Mouse (Mus musculus): Measurements from ENCODE around the gene Pard6a. TPM values are rescaled to one million over a fixed set of nuclear protein-coding genes. Genes with fewer than 3 reads are reported as not detected.

Gene Pard6a
- polyA plus RNA-seq, 1 experiment from 2014 or later = 45.4 TPM

DNA sequence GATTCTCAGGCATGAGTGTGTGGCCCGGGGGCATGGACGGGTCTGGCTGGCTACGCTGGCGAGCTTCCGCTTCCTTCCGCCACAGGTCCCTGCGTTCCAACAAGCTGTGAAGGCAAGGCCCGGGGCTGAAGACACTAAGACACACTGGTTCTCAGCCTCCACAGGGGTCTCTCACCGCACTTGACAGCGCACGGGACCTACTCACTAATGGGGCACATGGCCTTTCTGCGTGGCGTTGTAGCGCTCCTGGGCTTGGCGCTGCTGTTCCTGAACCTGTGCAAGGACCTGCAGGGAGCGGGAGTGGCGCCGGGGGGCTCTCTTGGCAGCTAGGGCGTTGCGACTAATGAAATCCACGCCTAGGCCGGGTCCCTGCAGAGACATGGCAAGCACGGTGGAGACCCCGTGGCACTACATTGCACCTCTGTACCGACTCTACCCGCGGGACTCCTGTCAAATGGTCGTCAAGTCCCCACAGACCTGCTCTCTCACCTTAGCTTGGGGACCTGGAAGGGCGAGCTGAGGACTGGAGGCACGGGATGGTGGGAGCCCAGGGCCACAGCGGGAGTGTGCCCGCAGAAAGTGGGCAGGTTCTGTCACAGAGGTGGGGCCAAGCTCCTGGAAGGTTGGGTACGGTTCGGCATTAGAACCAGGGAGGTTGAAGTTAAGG, 3.3 kb downstream of the Pard6a start:
- Histone ChIP-seq H3K4me1 (replicated peaks) (peaks cover 48% of the 10 kb centered on the region), H3K27ac (no peak overlapping the region), H3K9ac (no peak overlapping the region), H3K4me2 (no peak overlapping the region), H3K4me3 (no peak overlapping the region), H3K9me3 (no peaks in the 10 kb centered on the region), H3K36me3 (peaks cover 21% of the 10 kb centered on the region), H3K27me3 (no peaks in the 10 kb centered on the region)
- no peak for ATAC-seq (ENCODE audit: low FRiP score)
- 92% methylated on average over 34 of the region's 34 CpGs for WGBS

GRCm38 (mm10) chr8:105704955-105705354, 4.0 kb downstream of the Pard6a start:
- Histone ChIP-seq H3K9ac (no peak overlapping the region), H3K27ac (no peak overlapping the region), H3K4me3 (no peak overlapping the region), H3K9me3 (no peaks in the 10 kb centered on the region), H3K27me3 (no peaks in the 10 kb centered on the region), H3K4me2 (no peak overlapping the region), H3K4me1 (replicated peaks) (peaks cover 41% of the 10 kb centered on the region), H3K36me3 (peaks cover 21% of the 10 kb centered on the region)
- no peak for ATAC-seq (ENCODE audit: low FRiP score)
- WGBS = 91% methylated on average over 6 of the region's 6 CpGs

DNA sequence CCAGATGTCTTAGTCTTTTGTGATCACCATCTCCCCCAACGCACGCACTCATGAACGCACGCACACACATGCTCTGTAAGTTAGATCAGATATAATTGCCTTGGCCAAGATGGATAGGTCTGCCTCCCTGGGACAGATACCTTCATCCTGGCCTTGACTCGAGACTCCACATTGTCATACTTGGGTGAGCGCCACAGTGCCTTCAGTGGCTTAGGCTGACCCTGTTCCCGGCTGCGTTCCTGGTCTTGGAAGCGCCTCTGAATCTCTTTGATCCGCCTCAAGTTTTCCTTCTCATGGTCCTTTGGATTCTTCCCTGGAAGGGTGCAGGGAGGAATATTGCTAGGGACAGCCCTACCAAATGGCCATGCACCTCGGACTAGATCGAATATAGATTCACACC, 5.5 kb downstream of the Pard6a start:
- peak overlapping the region; percentile 3; the same call in 1 of the 2 replicates for H3K9ac ChIP-seq
- H3K4me1 ChIP-seq (replicated peaks) = peaks cover 35% of the 10 kb centered on the region
- no peaks in the 10 kb centered on the region for H3K27me3 ChIP-seq
- peaks cover 21% of the 10 kb centered on the region for H3K36me3 ChIP-seq
- no peak for ATAC-seq (ENCODE audit: low FRiP score)
- H3K4me3 ChIP-seq = 0 out of 2 replicates have a peak overlapping the region, but pooled peaks have one; percentile 63
- H3K27ac ChIP-seq = no peak overlapping the region
- whole genome bisulfite sequencing = 81% methylated on average over 12 of the region's 12 CpGs
- H3K9me3 ChIP-seq = no peaks in the 10 kb centered on the region
- H3K4me2 ChIP-seq = peak overlapping the region; percentile 95

DNA sequence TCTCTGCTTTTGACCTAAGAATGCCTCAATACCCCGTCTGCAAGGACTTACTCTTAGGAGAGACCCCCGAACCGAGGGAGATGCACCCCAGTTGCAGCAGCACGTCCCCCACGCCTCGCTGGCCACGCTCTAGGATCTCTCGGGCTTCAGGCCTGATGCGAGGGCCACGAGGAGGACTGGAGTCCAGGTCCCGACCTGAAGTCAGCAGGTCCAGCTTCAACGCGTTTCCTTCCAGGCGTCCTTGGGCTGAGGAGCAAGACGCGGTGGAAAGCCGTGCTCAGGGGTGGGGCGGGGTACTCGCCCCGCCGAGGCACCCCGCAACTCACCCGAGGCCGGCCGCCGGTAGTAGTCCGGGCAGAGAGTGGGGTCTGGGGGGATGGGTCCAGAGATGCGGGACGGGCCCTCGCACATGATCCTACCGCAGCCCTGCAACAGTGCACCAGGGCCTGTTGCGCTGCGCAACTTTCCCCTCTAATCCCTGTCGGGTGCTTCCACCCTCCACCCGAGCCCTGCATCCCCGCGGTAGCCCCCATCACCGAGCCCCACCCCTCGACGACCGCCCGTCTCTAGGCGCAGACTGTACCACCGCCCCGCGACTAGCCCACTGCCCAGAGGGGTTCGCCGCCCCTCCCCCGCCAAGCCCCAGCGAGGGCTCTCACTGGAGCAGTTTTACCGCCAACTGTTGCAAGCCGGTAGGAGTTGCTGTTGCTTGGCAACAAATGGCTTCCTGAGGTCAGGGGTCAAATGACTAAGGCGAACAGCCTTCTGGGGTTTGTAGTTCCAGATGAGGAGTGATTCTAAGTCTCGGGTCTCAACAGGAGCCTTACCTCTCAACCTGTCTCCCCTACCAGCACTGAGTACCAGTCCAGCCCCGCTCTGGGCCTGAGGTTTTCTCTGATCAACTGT, 6.8 kb downstream of the Pard6a start, which contains the start of the genes 4933405L10Rik and Enkd1:
Gene 4933405L10Rik, plus strand, starts transcription at position 158 of the 906 bp plus-strand sequence.
Gene Enkd1, minus strand, starts transcription at position 713 of the 906 bp plus-strand sequence.
- peaks cover 23% of the 10 kb centered on the region for H3K4me1 ChIP-seq (replicated peaks)
- H3K4me2 ChIP-seq = peak within 1 kb of the TSS; percentile 95
- no peak within 1 kb of the TSS for H3K27ac ChIP-seq
- H3K9ac ChIP-seq = peak within 1 kb of the TSS; percentile 75
- H3K9me3 ChIP-seq = no peaks in the 10 kb centered on the region
- H3K27me3 ChIP-seq = no peaks in the 10 kb centered on the region
- peak within 1 kb of the TSS; percentile 63 for H3K4me3 ChIP-seq
- peaks cover 19% of the 10 kb centered on the region for H3K36me3 ChIP-seq
- ATAC-seq (ENCODE audit: low FRiP score) = peak; percentile 78
- WGBS = under 1% methylated on average over 55 of the region's 55 CpGs

GRCm38 (mm10) chr8:105708675-105709074, 7.7 kb downstream of the Pard6a start:
- H3K36me3 ChIP-seq = peaks cover 9% of the 10 kb centered on the region
- H3K4me1 ChIP-seq (replicated peaks) = peaks cover 23% of the 10 kb centered on the region
- no peak overlapping the region for H3K4me2 ChIP-seq
- WGBS = 96% methylated on average over 8 of the region's 8 CpGs
- ATAC-seq (ENCODE audit: low FRiP score) = no peak
- H3K4me3 ChIP-seq = no peak overlapping the region
- H3K27me3 ChIP-seq = no peaks in the 10 kb centered on the region
- H3K9me3 ChIP-seq = no peaks in the 10 kb centered on the region
- no peak overlapping the region for H3K27ac ChIP-seq
- H3K9ac ChIP-seq = no peak overlapping the region

DNA sequence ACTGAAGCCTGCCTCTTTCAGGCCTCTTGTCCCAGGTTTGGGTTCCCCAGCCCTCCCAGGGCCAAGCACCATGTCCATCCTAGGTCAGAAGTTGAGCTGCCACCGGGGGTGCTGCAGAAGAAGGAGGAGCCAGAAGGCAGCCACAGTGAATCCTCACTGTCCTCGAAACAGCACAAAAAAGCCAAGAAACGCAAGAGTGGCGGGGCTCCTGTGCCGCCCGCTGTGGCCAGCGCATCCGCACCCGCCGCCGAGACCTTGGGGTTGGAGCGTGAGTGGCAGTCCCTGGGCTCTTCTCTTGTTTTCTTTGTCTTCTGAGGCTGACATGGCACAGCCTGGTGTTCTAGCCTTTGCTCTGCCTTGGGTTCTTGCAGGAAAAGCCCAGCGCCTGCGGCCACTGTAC, 8.4 kb downstream of the Pard6a start:
- Histone ChIP-seq H3K4me3 (no peak overlapping the region), H3K27me3 (no peaks in the 10 kb centered on the region), H3K4me2 (no peak overlapping the region), H3K9me3 (no peaks in the 10 kb centered on the region), H3K9ac (no peak overlapping the region), H3K36me3 (peaks cover 5% of the 10 kb centered on the region), H3K27ac (no peak overlapping the region), H3K4me1 (replicated peaks) (peaks cover 23% of the 10 kb centered on the region)
- ATAC-seq (ENCODE audit: low FRiP score) = no peak
- WGBS = 65% methylated on average over 12 of the region's 14 CpGs

DNA sequence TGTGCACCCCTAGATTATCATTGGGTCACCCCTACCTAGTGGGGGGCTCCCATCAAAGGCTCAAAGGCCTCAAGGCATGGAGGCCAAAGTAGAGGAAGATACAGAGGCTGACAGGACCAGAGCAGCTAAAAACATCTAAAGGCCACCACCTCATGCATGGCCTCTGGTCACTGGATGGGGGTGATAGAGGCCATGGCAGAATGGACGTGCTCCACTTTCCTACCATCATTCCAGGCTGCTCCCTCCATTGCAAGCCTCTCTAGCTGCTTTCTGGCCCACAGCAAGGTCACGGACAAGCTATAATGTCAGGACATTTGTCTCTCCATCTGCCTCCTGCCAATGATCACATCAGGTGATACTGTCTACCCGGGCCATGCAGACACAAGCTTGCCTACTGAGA, 11.3 kb downstream of the Pard6a start:
- Histone ChIP-seq H3K9ac (no peak overlapping the region), H3K4me3 (no peak overlapping the region), H3K9me3 (no peaks in the 10 kb centered on the region), H3K36me3 (peaks cover 30% of the 10 kb centered on the region), H3K4me1 (replicated peaks) (peaks cover 10% of the 10 kb centered on the region), H3K4me2 (no peak overlapping the region), H3K27me3 (no peaks in the 10 kb centered on the region), H3K27ac (no peak overlapping the region)
- WGBS = 91% methylated on average over 3 of the region's 3 CpGs
- ATAC-seq (ENCODE audit: low FRiP score) = no peak

GRCm38 (mm10) chr8:105714139-105714538, 13.2 kb downstream of the Pard6a start:
- Histone ChIP-seq H3K4me2 (no peak overlapping the region), H3K9me3 (no peaks in the 10 kb centered on the region), H3K4me1 (replicated peaks) (no peaks in the 10 kb centered on the region), H3K4me3 (no peak overlapping the region), H3K27me3 (no peaks in the 10 kb centered on the region), H3K27ac (no peak overlapping the region), H3K36me3 (peaks cover 32% of the 10 kb centered on the region), H3K9ac (no peak overlapping the region)
- 0 out of 2 replicates have a peak, but pooled peaks have one; percentile 31 for ATAC-seq (ENCODE audit: low FRiP score)
- whole genome bisulfite sequencing = 15% methylated on average over 3 of the region's 3 CpGs

- H3K9ac ChIP-seq = no peak overlapping the region
- 81% methylated on average over 6 of the region's 6 CpGs for WGBS
These were observed 14.1 kb downstream of the Pard6a start for GRCm38 (mm10) chr8:105715042-105715441.

GRCm38 (mm10) chr8:105716302-105716945, 15.5 kb downstream of the Pard6a start:
- 95% methylated on average over 15 of the region's 15 CpGs for WGBS
- H3K36me3 ChIP-seq = peaks cover 47% of the 10 kb centered on the region
- ATAC-seq (ENCODE audit: low FRiP score) = no peak
- no peak overlapping the region for H3K4me3 ChIP-seq
- H3K4me2 ChIP-seq = no peak overlapping the region
- no peaks in the 10 kb centered on the region for H3K27me3 ChIP-seq
- H3K4me1 ChIP-seq (replicated peaks) = no peaks in the 10 kb centered on the region
- no peaks in the 10 kb centered on the region for H3K9me3 ChIP-seq
- H3K27ac ChIP-seq = no peak overlapping the region
- no peak overlapping the region for H3K9ac ChIP-seq

More at GRCm38 (mm10) chr8:105715042-105715441, 14.1 kb downstream of the Pard6a start:
- Histone ChIP-seq H3K4me2 (no peak overlapping the region), H3K4me1 (replicated peaks) (no peaks in the 10 kb centered on the region), H3K36me3 (peaks cover 37% of the 10 kb centered on the region), H3K27me3 (no peaks in the 10 kb centered on the region), H3K4me3 (no peak overlapping the region), H3K27ac (peak overlapping the region; percentile 35), H3K9me3 (no peaks in the 10 kb centered on the region)
- ATAC-seq (ENCODE audit: low FRiP score) = no peak

DNA sequence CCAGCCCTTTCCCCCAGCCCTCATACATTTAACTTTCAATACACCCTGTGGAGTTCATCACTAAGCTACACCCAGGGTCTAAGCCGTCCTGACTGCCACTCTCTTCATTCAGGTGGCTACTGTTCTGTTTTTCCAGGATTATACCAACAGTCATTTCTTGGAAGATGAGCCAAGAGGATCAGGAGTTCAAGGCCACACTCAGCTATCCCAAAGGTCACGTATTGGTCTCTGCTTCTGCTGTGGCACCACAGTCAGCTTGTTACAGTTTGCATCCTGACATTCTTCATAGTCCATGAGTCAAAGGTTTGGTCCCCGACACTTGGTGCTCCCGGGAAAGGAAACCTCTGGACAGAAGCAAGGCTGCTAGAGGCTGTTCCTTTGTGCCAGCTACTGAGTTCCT, 18.7 kb downstream of the Pard6a start:
- H3K4me3 ChIP-seq = no peak overlapping the region
- H3K36me3 ChIP-seq = peaks cover 68% of the 10 kb centered on the region
- 91% methylated on average over 4 of the region's 4 CpGs for WGBS

GRCm38 (mm10) chr8:105722861-105723260, 21.9 kb downstream of the Pard6a start:
- no peaks in the 10 kb centered on the region for H3K27me3 ChIP-seq
- H3K9ac ChIP-seq = no peak overlapping the region
- no peaks in the 10 kb centered on the region for H3K4me1 ChIP-seq (replicated peaks)
- no peak overlapping the region for H3K27ac ChIP-seq
- H3K9me3 ChIP-seq = no peaks in the 10 kb centered on the region
- no peak overlapping the region for H3K4me2 ChIP-seq
- ATAC-seq (ENCODE audit: low FRiP score) = no peak
- no peak overlapping the region for H3K4me3 ChIP-seq
- peaks cover 66% of the 10 kb centered on the region for H3K36me3 ChIP-seq
- WGBS = 88% methylated on average over 9 of the region's 9 CpGs

More for the DNA sequence above, 18.7 kb downstream of the Pard6a start:
- Histone ChIP-seq H3K9ac (no peak overlapping the region), H3K9me3 (no peaks in the 10 kb centered on the region), H3K4me2 (no peak overlapping the region), H3K4me1 (replicated peaks) (no peaks in the 10 kb centered on the region), H3K27me3 (no peaks in the 10 kb centered on the region), H3K27ac (no peak overlapping the region)
- no peak for ATAC-seq (ENCODE audit: low FRiP score)
